Mouse (Mus musculus) ES-E14 (cell line): Measurements from ENCODE around the gene Uvrag. TPM values are rescaled to one million over a fixed set of nuclear protein-coding genes. Genes with fewer than 3 reads are reported as not detected.

Experiments used
- DNase-seq: peaks from one replicate; pipeline ENCODE4 v3.0.0-alpha.2; 2013; ENCODE audit warnings: low read depth, low spot score
- H3K27ac ChIP-seq: 2 replicates; pipeline ENCODE4 v1.5.1; 2012; ENCODE audit warnings: low read depth, mild to moderate bottlenecking, low read length, moderate library complexity, mixed read lengths; ENCODE audit not compliant: poor library complexity, insufficient read depth, severe bottlenecking
- H3K36me3 ChIP-seq: 2 replicates; pipeline ENCODE4 v1.6.1; 2012; ENCODE audit warnings: mild to moderate bottlenecking, low read length, moderate library complexity, mixed read lengths; ENCODE audit not compliant: control insufficient read depth, poor library complexity, insufficient read depth, severe bottlenecking
- H3K4me1 ChIP-seq, 2 experiments: fragments of 150-350 bp in 1 of 2; sonication (generic) in 1 of 2; 2 replicates each; pipeline ENCODE4 v1.6.1; 2012; ENCODE audit warnings: low read length in 2 of 2, mild to moderate bottlenecking in 1 of 2, mixed read lengths in 1 of 2; ENCODE audit not compliant: control insufficient read depth in 2 of 2, insufficient read depth in 2 of 2, poor library complexity in 1 of 2
- H3K4me3 ChIP-seq, 2 experiments: fragments of 150-350 bp in 1 of 2; sonication (generic) in 1 of 2; 2 replicates each; pipeline ENCODE4 v1.5.1; 2012; ENCODE audit warnings: low read length in 2 of 2, low read depth in 1 of 2, mild to moderate bottlenecking in 1 of 2, mixed read lengths in 1 of 2; ENCODE audit not compliant: insufficient read depth in 1 of 2, poor library complexity in 1 of 2, severe bottlenecking in 1 of 2
- H3K9ac ChIP-seq: 2 replicates; pipeline ENCODE4 v1.6.1; 2012; ENCODE audit warnings: low read depth, mild to moderate bottlenecking, low read length, mixed read lengths; ENCODE audit not compliant: poor library complexity, insufficient read depth, severe bottlenecking
- H3K9me3 ChIP-seq: fragments of 150-350 bp; sonication (generic); 2 replicates; pipeline ENCODE4 v1.6.1; 2012; ENCODE audit warnings: low read depth, mild to moderate bottlenecking, low read length; ENCODE audit not compliant: control insufficient read depth, insufficient read depth
- CHD2 ChIP-seq: IDR thresholded peaks from 2 replicates; pipeline ENCODE4 v1.6.1; 2014; ENCODE audit warnings: mild to moderate bottlenecking, low read depth, low read length, inconsistent platforms
- HCFC1 ChIP-seq: IDR thresholded peaks from 2 replicates; pipeline ENCODE4 v1.6.1; 2012; ENCODE audit warnings: low read length, inconsistent platforms, borderline replicate concordance; ENCODE audit not compliant: insufficient read depth
- MAFK ChIP-seq: IDR thresholded peaks from 2 replicates; pipeline ENCODE4 v1.6.1; 2014; ENCODE audit warnings: mild to moderate bottlenecking, low read depth, low read length, inconsistent platforms; ENCODE audit not compliant: insufficient read depth
- ZC3H11A ChIP-seq: IDR thresholded peaks from 2 replicates; pipeline ENCODE4 v1.6.1; 2012; ENCODE audit warnings: low read depth, mild to moderate bottlenecking, inconsistent platforms, low read length, borderline replicate concordance
- ZNF384 ChIP-seq: IDR thresholded peaks from 2 replicates; pipeline ENCODE4 v1.6.1; 2012; ENCODE audit warnings: low read depth, low read length, inconsistent platforms
- in situ Hi-C, 2 experiments: fragments of 600-800 bp; cut with MboI; formaldehyde crosslinking; loops; one replicate each; pipeline ENCODE4 v1.15.1; 2025; ENCODE audit warnings: low sequenced_read_pairs in 2 of 2, inconsistent platforms in 1 of 2; ENCODE audit not compliant: unreplicated experiment in 2 of 2
- total RNA-seq: library from RNA; depleted of rRNA; stranded (reverse); fragments of 300-350 nt; gene quantifications from 2 replicates; pipeline ENCODE4 v1.2.3, GENCODE M21; 2012

Gene Uvrag
- total RNA-seq, 1 experiment, result 14.6 TPM

DNA sequence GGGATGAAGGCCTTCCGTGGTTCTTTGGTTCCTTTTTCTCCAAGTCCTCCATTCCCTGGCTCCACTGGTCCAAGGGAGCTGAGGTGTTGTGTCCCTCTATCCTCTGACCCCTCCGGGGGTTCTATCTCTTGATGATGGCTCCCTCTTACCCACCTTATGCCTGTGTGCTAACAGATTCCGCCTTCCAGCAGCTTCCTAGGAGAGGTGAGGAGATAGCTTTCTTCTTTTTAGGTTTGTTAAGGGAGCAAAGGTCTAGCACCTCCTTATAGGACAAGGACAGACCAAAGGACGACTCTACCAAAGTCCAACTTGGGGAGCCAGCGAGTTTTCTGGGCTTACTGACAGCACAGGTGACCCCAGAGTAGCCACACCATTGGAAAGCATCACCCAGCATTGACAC lies 181.7 kb downstream of the Uvrag start:
- Histone ChIP-seq H3K9ac (no peak overlapping the region), H3K4me1 (peaks cover 1 to 10% of the 10 kb centered on the region in 2 experiments; a peak in 3 of 4 replicates), H3K36me3 (no peaks in the 10 kb centered on the region), H3K9me3 (no peaks in the 10 kb centered on the region), H3K27ac (no peak overlapping the region), H3K4me3 (no peak overlapping the region)
- DNase-seq, result no peak
- in situ Hi-C loops, result no loop called here
- no peak for TF ChIP-seq CHD2
- TF ChIP-seq MAFK, result no peak
- no peak for TF ChIP-seq ZNF384
- TF ChIP-seq HCFC1, result no peak
- TF ChIP-seq ZC3H11A, result no peak

DNA sequence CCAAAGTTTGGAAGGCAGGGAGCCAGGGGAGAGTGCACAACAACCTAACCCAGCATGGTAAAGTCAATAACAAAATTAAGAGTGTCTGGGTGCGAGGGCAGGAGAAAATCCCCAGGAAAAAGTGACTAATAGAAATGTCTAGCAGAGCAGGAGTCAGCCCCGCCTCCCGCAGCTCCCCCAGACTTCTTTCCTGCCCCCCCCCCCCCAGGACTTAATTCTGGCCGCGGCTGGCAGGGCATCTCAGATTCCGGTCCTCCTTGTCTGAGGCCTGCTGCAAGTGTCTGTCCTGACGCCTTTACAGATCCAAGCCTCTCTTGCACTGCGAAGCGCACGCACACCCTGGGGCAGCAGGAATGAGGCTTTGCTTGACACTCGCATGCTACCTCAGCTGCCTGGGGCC lies 182.8 kb downstream of the Uvrag start:
- Histone ChIP-seq H3K9me3 (no peaks in the 10 kb centered on the region), H3K9ac (no peak overlapping the region), H3K36me3 (no peaks in the 10 kb centered on the region), H3K4me1 (peaks cover 1 to 6% of the 10 kb centered on the region in 2 experiments; a peak in 2 of 4 replicates), H3K27ac (no peak overlapping the region), H3K4me3 (no peak overlapping the region)
- in situ Hi-C loops, result no loop called here
- TF ChIP-seq CHD2, result no peak
- TF ChIP-seq ZC3H11A, result no peak
- no peak for TF ChIP-seq HCFC1
- TF ChIP-seq ZNF384, result no peak
- TF ChIP-seq MAFK, result no peak
- no peak for DNase-seq

DNA sequence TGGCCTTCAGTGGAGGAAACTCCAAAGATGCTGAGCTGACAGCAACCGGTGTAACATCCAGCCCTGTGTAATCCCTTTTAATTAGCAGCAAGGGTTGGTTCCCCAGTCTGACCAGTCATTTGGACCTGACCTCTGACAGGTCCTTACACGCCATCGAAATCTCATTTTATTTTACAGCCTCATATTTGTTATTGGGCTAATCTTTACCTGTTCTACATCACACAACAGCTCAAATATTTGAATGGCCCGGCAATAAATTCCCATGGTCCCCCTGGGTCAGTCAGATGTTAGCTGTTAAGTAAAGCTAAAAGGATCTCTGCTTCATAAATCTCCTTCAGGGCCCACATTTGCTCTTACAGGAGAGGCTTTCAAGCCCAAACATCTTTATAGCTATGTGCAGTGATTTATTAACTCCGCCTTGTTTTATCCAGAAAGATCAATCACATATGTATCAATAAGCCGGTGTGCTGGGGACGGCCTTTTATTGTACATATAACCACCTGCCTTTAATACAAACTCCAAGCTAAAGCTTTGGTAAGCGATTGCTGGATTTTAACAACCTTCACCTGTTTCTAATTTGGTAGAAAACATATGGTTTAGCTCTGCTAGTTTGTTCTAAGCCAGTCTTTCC lies 183.7 kb downstream of the Uvrag start:
- Histone ChIP-seq H3K36me3 (no peaks in the 10 kb centered on the region), H3K4me1 (peaks cover 1 to 4% of the 10 kb centered on the region in 2 experiments; a peak in 1 of 4 replicates)
- no peak for TF ChIP-seq HCFC1
- no peak for TF ChIP-seq CHD2
- no peak for TF ChIP-seq MAFK
- no peak for TF ChIP-seq ZNF384
- TF ChIP-seq ZC3H11A, result no peak

DNA sequence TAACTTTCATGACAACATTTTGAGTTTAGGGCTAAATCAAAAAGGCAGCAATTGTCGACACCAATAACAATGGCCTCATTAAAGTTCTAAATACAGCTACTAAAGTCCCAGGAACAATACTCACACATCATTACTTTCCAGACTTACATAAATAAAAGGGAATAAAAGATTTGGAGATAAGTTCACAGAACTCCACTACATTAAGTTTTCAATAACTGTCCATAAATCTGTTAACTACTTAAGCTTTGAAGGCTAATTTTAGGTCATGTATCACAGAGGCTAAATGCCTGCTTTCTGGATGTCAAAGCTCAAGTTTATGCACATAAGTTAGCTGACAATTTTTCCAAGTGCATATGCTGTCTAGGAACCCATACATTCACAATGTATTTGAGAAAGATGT lies 184.3 kb downstream of the Uvrag start:
- no peaks in the 10 kb centered on the region for H3K36me3 ChIP-seq
- no peak for DNase-seq
- in situ Hi-C loops, result no loop called here
- no peak for TF ChIP-seq ZNF384
- no peak for TF ChIP-seq CHD2
- TF ChIP-seq HCFC1, result no peak
- no peak for TF ChIP-seq ZC3H11A
- TF ChIP-seq MAFK, result no peak
- no peak overlapping the region for H3K9ac ChIP-seq
- H3K27ac ChIP-seq, result no peak overlapping the region
- H3K4me1 ChIP-seq, result 0 out of 4 replicates have a peak, but pooled peaks cover 0 to 1% of the 10 kb centered on the region in 2 experiments
- H3K9me3 ChIP-seq, result no peaks in the 10 kb centered on the region
- H3K4me3 ChIP-seq, result no peak overlapping the region

More for the DNA sequence above, 183.7 kb downstream of the Uvrag start:
- H3K4me3 ChIP-seq, result no peak overlapping the region
- no peak for DNase-seq
- no peak overlapping the region for H3K9ac ChIP-seq
- H3K27ac ChIP-seq, result no peak overlapping the region
- H3K9me3 ChIP-seq, result no peaks in the 10 kb centered on the region
- in situ Hi-C loops, result no loop called here
